Mouse (Mus musculus): ENCODE results near the gene Gcm1. TPM values are rescaled to one million over a fixed set of nuclear protein-coding genes. Genes with fewer than 3 reads are reported as not detected.
A peak's percentile ranks its signal among the peaks of the same experiment; 100 is the strongest.

The Gcm1 gene
- polyA plus RNA-seq, 2 experiments: 0.03 to 0.11 TPM

DNA sequence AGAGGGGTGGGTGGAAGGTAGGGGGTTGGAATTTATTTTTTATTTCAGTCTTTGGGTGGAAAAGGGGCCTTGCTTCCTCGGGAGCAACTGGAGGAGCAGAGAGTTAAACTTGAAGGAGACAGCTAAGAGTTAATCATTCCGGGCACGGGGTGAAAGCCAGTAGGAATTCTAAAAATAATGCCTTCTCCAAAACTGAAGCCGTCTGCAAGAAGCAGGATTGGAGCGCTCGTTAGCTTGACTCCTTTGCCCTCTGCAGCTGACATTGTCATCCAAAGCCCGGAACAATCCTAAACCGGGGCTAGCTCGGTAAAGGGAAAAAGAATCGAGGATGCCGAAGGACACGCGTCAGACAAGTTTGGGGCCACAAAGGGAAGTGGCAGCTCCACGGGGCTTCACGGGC is 35.4 kb upstream of the Gcm1 start:
- TF ChIP-seq POLR2A (IDR thresholded peaks at IDR 0.05; ENCODE audit: borderline replicate concordance, extremely low read depth, insufficient read depth, insufficient read length): no peak
- Histone ChIP-seq H3K9me3 (ENCODE audit: control insufficient read depth, low read length) (no peaks in the 10 kb centered on the region), H3K4me2 (replicated peaks; ENCODE audit: low read depth, low read length, severe bottlenecking) (no peak overlapping the region), H3K4me3 (replicated peaks; ENCODE audit: low read length) (no peak overlapping the region), H3K36me3 (ENCODE audit: control insufficient read depth, insufficient read depth, low read length) (no peaks in the 10 kb centered on the region), H3K27ac (replicated peaks; ENCODE audit: low read depth, low read length) (no peak overlapping the region), H3K27me3 (ENCODE audit: control insufficient read depth, insufficient read depth, low read length) (no peaks in the 10 kb centered on the region), H3K9ac (ENCODE audit: low read depth, low read length, severe bottlenecking) (no peak overlapping the region), H3K4me1 (ENCODE audit: control insufficient read depth, insufficient read depth, low read length) (no peaks in the 10 kb centered on the region)
- DNase-seq (ENCODE audit: low spot score) (no peak), ATAC-seq (ENCODE audit: low FRiP score, low read depth) (no peak)
- 63% methylated on average over 15 of the region's 15 CpGs for WGBS

- H3K27me3 ChIP-seq (ENCODE audit: control insufficient read depth, insufficient read depth, low read length): no peaks in the 10 kb centered on the region
- no peak overlapping the region for H3K27ac ChIP-seq (replicated peaks; ENCODE audit: low read depth, low read length)
- no peaks in the 10 kb centered on the region for H3K9me3 ChIP-seq (ENCODE audit: control insufficient read depth, low read length)
- no peak overlapping the region for H3K4me2 ChIP-seq (replicated peaks; ENCODE audit: low read depth, low read length, severe bottlenecking)
- H3K9ac ChIP-seq (ENCODE audit: low read depth, low read length, severe bottlenecking): no peak overlapping the region
- WGBS: 31% methylated on average over 9 of the region's 9 CpGs
- peak; percentile 51 for ATAC-seq (ENCODE audit: low FRiP score, low read depth)
- 0 out of 2 replicates have a peak, but pooled peaks cover 3% of the 10 kb centered on the region for H3K4me1 ChIP-seq (ENCODE audit: control insufficient read depth, insufficient read depth, low read length)
- no peak for TF ChIP-seq POLR2A (IDR thresholded peaks at IDR 0.05; ENCODE audit: borderline replicate concordance, extremely low read depth, insufficient read depth, insufficient read length)
- H3K36me3 ChIP-seq (ENCODE audit: control insufficient read depth, insufficient read depth, low read length): no peaks in the 10 kb centered on the region
- no peak overlapping the region for H3K4me3 ChIP-seq (replicated peaks; ENCODE audit: low read length)
- peak; percentile 5 for DNase-seq (ENCODE audit: low spot score)
These were observed 30.5 kb upstream of the Gcm1 start for GRCm38 (mm10) chr9:78021256-78021655.

GRCm38 (mm10) chr9:78022187-78022945 is 29.4 kb upstream of the Gcm1 start:
- no peak overlapping the region for H3K4me2 ChIP-seq (replicated peaks; ENCODE audit: low read depth, low read length, severe bottlenecking)
- H3K4me1 ChIP-seq (ENCODE audit: control insufficient read depth, insufficient read depth, low read length): 0 out of 2 replicates have a peak, but pooled peaks cover 3% of the 10 kb centered on the region
- no peak overlapping the region for H3K4me3 ChIP-seq (replicated peaks; ENCODE audit: low read length)
- H3K36me3 ChIP-seq (ENCODE audit: control insufficient read depth, insufficient read depth, low read length): no peaks in the 10 kb centered on the region
- no peaks in the 10 kb centered on the region for H3K27me3 ChIP-seq (ENCODE audit: control insufficient read depth, insufficient read depth, low read length)
- ATAC-seq (ENCODE audit: low FRiP score, low read depth): no peak
- no peaks in the 10 kb centered on the region for H3K9me3 ChIP-seq (ENCODE audit: control insufficient read depth, low read length)
- H3K27ac ChIP-seq (replicated peaks; ENCODE audit: low read depth, low read length): no peak overlapping the region
- TF ChIP-seq POLR2A (IDR thresholded peaks at IDR 0.05; ENCODE audit: borderline replicate concordance, extremely low read depth, insufficient read depth, insufficient read length): no peak
- no peak overlapping the region for H3K9ac ChIP-seq (ENCODE audit: low read depth, low read length, severe bottlenecking)
- DNase-seq (ENCODE audit: low spot score): no peak
- WGBS: 68% methylated on average over 8 of the region's 8 CpGs

DNA sequence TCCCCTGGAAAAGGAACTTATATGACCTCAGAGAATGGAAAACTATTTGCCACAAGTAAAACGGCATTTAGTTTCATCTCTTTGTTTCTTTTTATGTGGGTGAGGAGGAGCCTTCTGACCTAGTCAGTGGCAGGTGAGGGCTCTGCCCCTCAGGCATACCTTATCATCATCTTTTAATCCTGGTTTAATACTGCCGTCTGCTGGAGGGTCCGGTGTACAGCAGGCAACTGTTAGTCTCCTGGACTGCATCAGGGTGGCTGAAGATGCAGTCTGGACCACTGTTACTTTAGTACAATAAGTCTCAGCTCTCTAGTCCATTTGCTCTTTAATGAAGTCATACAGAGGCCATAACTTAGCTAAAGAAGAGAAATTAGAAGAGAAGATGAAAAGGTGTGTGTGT is 26.9 kb upstream of the Gcm1 start:
- H3K4me1 ChIP-seq (ENCODE audit: control insufficient read depth, insufficient read depth, low read length): 0 out of 2 replicates have a peak, but pooled peaks cover 3% of the 10 kb centered on the region
- H3K9ac ChIP-seq (ENCODE audit: low read depth, low read length, severe bottlenecking): no peak overlapping the region
- no peaks in the 10 kb centered on the region for H3K36me3 ChIP-seq (ENCODE audit: control insufficient read depth, insufficient read depth, low read length)
- H3K4me3 ChIP-seq (replicated peaks; ENCODE audit: low read length): no peak overlapping the region
- no peaks in the 10 kb centered on the region for H3K9me3 ChIP-seq (ENCODE audit: control insufficient read depth, low read length)
- WGBS: 14% methylated on average over 3 of the region's 3 CpGs
- peak; percentile 58 for DNase-seq (ENCODE audit: low spot score)
- TF ChIP-seq POLR2A (IDR thresholded peaks at IDR 0.05; ENCODE audit: borderline replicate concordance, extremely low read depth, insufficient read depth, insufficient read length): no peak
- H3K4me2 ChIP-seq (replicated peaks; ENCODE audit: low read depth, low read length, severe bottlenecking): no peak overlapping the region
- peak; percentile 77; the same call in 1 of the 2 replicates for ATAC-seq (ENCODE audit: low FRiP score, low read depth)
- H3K27me3 ChIP-seq (ENCODE audit: control insufficient read depth, insufficient read depth, low read length): no peaks in the 10 kb centered on the region
- no peak overlapping the region for H3K27ac ChIP-seq (replicated peaks; ENCODE audit: low read depth, low read length)

DNA sequence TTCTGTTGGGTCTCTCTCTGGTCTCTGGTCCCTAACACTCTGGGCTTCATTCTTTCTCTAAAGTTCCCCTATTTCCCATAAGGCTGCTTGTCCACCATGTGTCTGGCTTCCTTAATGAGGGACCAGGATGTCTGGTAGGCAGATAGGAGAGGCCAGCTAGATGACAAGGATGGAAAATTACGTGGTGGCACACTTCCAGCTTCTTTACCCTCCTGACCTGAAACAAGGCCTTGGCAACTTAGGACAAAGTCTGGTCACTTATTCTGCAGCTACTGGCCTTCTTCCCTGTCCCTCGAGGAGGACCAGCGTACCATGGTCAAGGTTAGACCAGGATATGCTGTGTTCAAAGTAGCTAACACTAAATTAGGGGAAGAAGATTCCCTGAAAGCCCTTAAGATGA is 24.6 kb upstream of the Gcm1 start:
- Histone ChIP-seq H3K4me1 (ENCODE audit: control insufficient read depth, insufficient read depth, low read length) (0 out of 2 replicates have a peak, but pooled peaks cover under 1% of the 10 kb centered on the region), H3K9me3 (ENCODE audit: control insufficient read depth, low read length) (no peaks in the 10 kb centered on the region), H3K9ac (ENCODE audit: low read depth, low read length, severe bottlenecking) (no peak overlapping the region), H3K4me2 (replicated peaks; ENCODE audit: low read depth, low read length, severe bottlenecking) (no peak overlapping the region), H3K27me3 (ENCODE audit: control insufficient read depth, insufficient read depth, low read length) (no peaks in the 10 kb centered on the region), H3K27ac (replicated peaks; ENCODE audit: low read depth, low read length) (no peak overlapping the region), H3K4me3 (replicated peaks; ENCODE audit: low read length) (no peak overlapping the region), H3K36me3 (ENCODE audit: control insufficient read depth, insufficient read depth, low read length) (no peaks in the 10 kb centered on the region)
- DNase-seq (ENCODE audit: low spot score) (no peak), ATAC-seq (ENCODE audit: low FRiP score, low read depth) (no peak)
- no peak for TF ChIP-seq POLR2A (IDR thresholded peaks at IDR 0.05; ENCODE audit: borderline replicate concordance, extremely low read depth, insufficient read depth, insufficient read length)
- 81% methylated on average over 3 of the region's 3 CpGs for WGBS

Measured in limb, embryonic 14.5 days (tissue).